Mouse (Mus musculus) forebrain, embryonic 15.5 days (tissue): ENCODE data around the gene Ubtd2. TPM values are rescaled to one million over a fixed set of nuclear protein-coding genes. Genes with fewer than 3 reads are reported as not detected.

Experiments
- ATAC-seq: fragments of 200-750 bp; cut with Nextera tagmentation; replicated peaks from 2 replicates; pipeline ENCODE4 v1.8.0; 2017; ENCODE audit warnings: mild to moderate bottlenecking, moderate TSS enrichment, moderate library complexity
- H3K27ac ChIP-seq: fragments of 300-500 bp; sonication (generic); replicated peaks from 2 replicates; pipeline ENCODE4 v1.5.1; 2015; ENCODE audit warnings: mild to moderate bottlenecking, inconsistent platforms
- H3K27me3 ChIP-seq: fragments of 300-500 bp; sonication (generic); 2 replicates; pipeline ENCODE4 v1.6.1; 2015; ENCODE audit warnings: inconsistent platforms
- H3K36me3 ChIP-seq: fragments of 300-500 bp; sonication (generic); 2 replicates; pipeline ENCODE4 v1.6.1; 2015; ENCODE audit warnings: mild to moderate bottlenecking, inconsistent platforms
- H3K4me1 ChIP-seq: fragments of 300-500 bp; sonication (generic); 2 replicates; pipeline ENCODE4 v1.6.1; 2015; ENCODE audit warnings: inconsistent platforms
- H3K4me2 ChIP-seq: fragments of 300-500 bp; sonication (generic); replicated peaks from 2 replicates; pipeline ENCODE4 v1.6.1; 2015; ENCODE audit warnings: mild to moderate bottlenecking, inconsistent platforms
- H3K4me3 ChIP-seq: fragments of 300-500 bp; sonication (generic); 2 replicates; pipeline ENCODE4 v1.5.1; 2015; ENCODE audit warnings: mild to moderate bottlenecking, inconsistent platforms
- H3K9ac ChIP-seq: fragments of 300-500 bp; sonication (generic); replicated peaks from 2 replicates; pipeline ENCODE4 v1.6.1; 2015; ENCODE audit warnings: mild to moderate bottlenecking, inconsistent platforms
- H3K9me3 ChIP-seq: fragments of 300-500 bp; sonication (generic); 2 replicates; pipeline ENCODE4 v1.6.1; 2016; ENCODE audit warnings: inconsistent platforms
- WGBS: fragments of 180-500 bp; shearing (Covaris S2); methylation state at CpG from one replicate; pipeline ENCODE4 v1.1.7; 2015; ENCODE audit warnings: mixed read lengths; 5-methylcytosine and 5-hydroxymethylcytosine counted together
- polyA plus RNA-seq: library from polyadenylated mRNA; unstranded; fragments of >200 nt; fragmentation: Nextera tagmentation; extraction: Ambion mirVana; gene quantifications from 2 replicates; pipeline ENCODE4 v1.2.1, GENCODE M21; 2015

The Ubtd2 gene
- polyA plus RNA-seq, 1 experiment from 2014 or later = 65.0 TPM

- no peak overlapping the region for H3K9ac ChIP-seq
- 33% methylated on average over 3 of the region's 3 CpGs for WGBS
- no peak overlapping the region for H3K4me3 ChIP-seq
- peaks cover 7% of the 10 kb centered on the region for H3K4me1 ChIP-seq
- H3K9me3 ChIP-seq = no peaks in the 10 kb centered on the region
- no peak overlapping the region for H3K27ac ChIP-seq
- H3K4me2 ChIP-seq = no peak overlapping the region
- no peaks in the 10 kb centered on the region for H3K27me3 ChIP-seq
- no peak for ATAC-seq
- no peaks in the 10 kb centered on the region for H3K36me3 ChIP-seq
These were observed 87.7 kb downstream of the Ubtd2 start for GRCm38 (mm10) chr11:32542687-32543411.

- H3K4me2 ChIP-seq = no peak overlapping the region
- no peak for ATAC-seq
- no peak overlapping the region for H3K9ac ChIP-seq
- H3K4me1 ChIP-seq = peaks cover 7% of the 10 kb centered on the region
- 90% methylated on average over 6 of the region's 6 CpGs for WGBS
- H3K36me3 ChIP-seq = no peaks in the 10 kb centered on the region
- no peaks in the 10 kb centered on the region for H3K27me3 ChIP-seq
- H3K9me3 ChIP-seq = no peaks in the 10 kb centered on the region
- H3K4me3 ChIP-seq = no peak overlapping the region
- H3K27ac ChIP-seq = no peak overlapping the region
These were observed 88.9 kb downstream of the Ubtd2 start for GRCm38 (mm10) chr11:32544041-32544440.

- no peak overlapping the region for H3K4me2 ChIP-seq
- no peak overlapping the region for H3K9ac ChIP-seq
- no peak overlapping the region for H3K4me3 ChIP-seq
- no peaks in the 10 kb centered on the region for H3K36me3 ChIP-seq
- no peaks in the 10 kb centered on the region for H3K27me3 ChIP-seq
- H3K4me1 ChIP-seq = peaks cover 7% of the 10 kb centered on the region
- no peak overlapping the region for H3K27ac ChIP-seq
- 88% methylated on average over 5 of the region's 5 CpGs for whole genome bisulfite sequencing
- no peak for ATAC-seq
- no peaks in the 10 kb centered on the region for H3K9me3 ChIP-seq
These were observed 89.3 kb downstream of the Ubtd2 start for GRCm38 (mm10) chr11:32544497-32544896.

GRCm38 (mm10) chr11:32545605-32546004 is 90.4 kb downstream of the Ubtd2 start:
- H3K4me3 ChIP-seq = no peak overlapping the region
- no peaks in the 10 kb centered on the region for H3K27me3 ChIP-seq
- no peaks in the 10 kb centered on the region for H3K36me3 ChIP-seq
- ATAC-seq = no peak; the same call in 1 of the 2 replicates
- no peaks in the 10 kb centered on the region for H3K9me3 ChIP-seq
- peaks cover 7% of the 10 kb centered on the region for H3K4me1 ChIP-seq
- H3K4me2 ChIP-seq = no peak overlapping the region
- H3K27ac ChIP-seq = no peak overlapping the region
- no peak overlapping the region for H3K9ac ChIP-seq
- 58% methylated on average over 12 of the region's 12 CpGs for WGBS

- 0 out of 2 replicates have a peak, but pooled peaks have one; percentile 21 for ATAC-seq
- peaks cover 12% of the 10 kb centered on the region for H3K4me1 ChIP-seq
- no peaks in the 10 kb centered on the region for H3K36me3 ChIP-seq
- H3K27ac ChIP-seq = no peak overlapping the region
- 41% methylated on average over 5 of the region's 5 CpGs for WGBS
- H3K9ac ChIP-seq = no peak overlapping the region
- no peaks in the 10 kb centered on the region for H3K27me3 ChIP-seq
- no peaks in the 10 kb centered on the region for H3K9me3 ChIP-seq
- no peak overlapping the region for H3K4me3 ChIP-seq
- H3K4me2 ChIP-seq = no peak overlapping the region
These were observed 91.3 kb downstream of the Ubtd2 start for GRCm38 (mm10) chr11:32546483-32546882.

- no peak overlapping the region for H3K9ac ChIP-seq
- 77% methylated on average over 10 of the region's 10 CpGs for WGBS
- H3K27ac ChIP-seq = no peak overlapping the region
- H3K4me1 ChIP-seq = peaks cover 22% of the 10 kb centered on the region
- no peak overlapping the region for H3K4me2 ChIP-seq
- H3K9me3 ChIP-seq = no peaks in the 10 kb centered on the region
- ATAC-seq = no peak
- H3K36me3 ChIP-seq = no peaks in the 10 kb centered on the region
- no peaks in the 10 kb centered on the region for H3K27me3 ChIP-seq
- H3K4me3 ChIP-seq = no peak overlapping the region
These were observed 92.3 kb downstream of the Ubtd2 start for GRCm38 (mm10) chr11:32547391-32547947.

GRCm38 (mm10) chr11:32548240-32548639 is 93.1 kb downstream of the Ubtd2 start:
- no peaks in the 10 kb centered on the region for H3K36me3 ChIP-seq
- H3K27me3 ChIP-seq = no peaks in the 10 kb centered on the region
- H3K9me3 ChIP-seq = no peaks in the 10 kb centered on the region
- peaks cover 28% of the 10 kb centered on the region for H3K4me1 ChIP-seq
- no peak overlapping the region for H3K27ac ChIP-seq
- H3K4me3 ChIP-seq = no peak overlapping the region
- H3K4me2 ChIP-seq = no peak overlapping the region
- ATAC-seq = no peak
- no peak overlapping the region for H3K9ac ChIP-seq
- whole genome bisulfite sequencing = 88% methylated on average over 4 of the region's 4 CpGs

- H3K27me3 ChIP-seq = no peaks in the 10 kb centered on the region
- no peaks in the 10 kb centered on the region for H3K36me3 ChIP-seq
- 67% methylated on average over 6 of the region's 6 CpGs for WGBS
- H3K9ac ChIP-seq = no peak overlapping the region
- no peak overlapping the region for H3K27ac ChIP-seq
- H3K9me3 ChIP-seq = no peaks in the 10 kb centered on the region
- no peak for ATAC-seq
- no peak overlapping the region for H3K4me2 ChIP-seq
- H3K4me3 ChIP-seq = no peak overlapping the region
- H3K4me1 ChIP-seq = peaks cover 28% of the 10 kb centered on the region
These were observed 94.1 kb downstream of the Ubtd2 start for GRCm38 (mm10) chr11:32549236-32549635.

- 57% methylated on average over 4 of the region's 4 CpGs for WGBS
- Histone ChIP-seq H3K27ac (no peak overlapping the region), H3K4me3 (no peak overlapping the region), H3K4me2 (no peak overlapping the region), H3K4me1 (peaks cover 28% of the 10 kb centered on the region), H3K36me3 (no peaks in the 10 kb centered on the region), H3K27me3 (no peaks in the 10 kb centered on the region), H3K9me3 (no peaks in the 10 kb centered on the region), H3K9ac (no peak overlapping the region)
- no peak for ATAC-seq
These were observed 94.9 kb downstream of the Ubtd2 start for GRCm38 (mm10) chr11:32550102-32550501.

- Histone ChIP-seq H3K4me2 (no peak overlapping the region), H3K27ac (no peak overlapping the region), H3K4me3 (no peak overlapping the region), H3K9ac (no peak overlapping the region), H3K27me3 (no peaks in the 10 kb centered on the region), H3K36me3 (no peaks in the 10 kb centered on the region), H3K4me1 (peaks cover 27% of the 10 kb centered on the region), H3K9me3 (no peaks in the 10 kb centered on the region)
- WGBS = 96% methylated on average over 4 of the region's 4 CpGs
- ATAC-seq = no peak
These were observed 95.9 kb downstream of the Ubtd2 start for GRCm38 (mm10) chr11:32551056-32551455.

GRCm38 (mm10) chr11:32551579-32552297 is 96.6 kb downstream of the Ubtd2 start:
- H3K4me2 ChIP-seq = no peak overlapping the region
- H3K36me3 ChIP-seq = no peaks in the 10 kb centered on the region
- H3K4me1 ChIP-seq = peaks cover 21% of the 10 kb centered on the region
- no peaks in the 10 kb centered on the region for H3K9me3 ChIP-seq
- ATAC-seq = peak; percentile 55
- WGBS = 34% methylated on average over 12 of the region's 12 CpGs
- H3K27ac ChIP-seq = no peak overlapping the region
- no peak overlapping the region for H3K9ac ChIP-seq
- H3K27me3 ChIP-seq = no peaks in the 10 kb centered on the region
- H3K4me3 ChIP-seq = no peak overlapping the region

GRCm38 (mm10) chr11:32552401-32553090 is 97.4 kb downstream of the Ubtd2 start:
- no peak overlapping the region for H3K4me2 ChIP-seq
- no peak overlapping the region for H3K4me3 ChIP-seq
- H3K9ac ChIP-seq = no peak overlapping the region
- no peaks in the 10 kb centered on the region for H3K36me3 ChIP-seq
- no peaks in the 10 kb centered on the region for H3K27me3 ChIP-seq
- 0 out of 2 replicates have a peak, but pooled peaks have one; percentile 8 for ATAC-seq
- WGBS = 70% methylated on average over 13 of the region's 13 CpGs
- H3K4me1 ChIP-seq = peaks cover 21% of the 10 kb centered on the region
- H3K27ac ChIP-seq = no peak overlapping the region
- H3K9me3 ChIP-seq = no peaks in the 10 kb centered on the region
